Mouse (Mus musculus) spleen, postnatal 10 days (tissue): Measurements from ENCODE around the gene Actl6a.
"Not testable (repeated sequence)": the region's sequence is repeated elsewhere in the genome, so short reads cannot be mapped to it uniquely, and the experiment has no call there.

Source experiments
- DNase-seq, 2 experiments: peaks; one replicate each; pipeline ENCODE4 v3.0.0; 2021 to 2022; ENCODE audit warnings: low spot score in 2 of 2

The Actl6a gene

GRCm38 (mm10) chr3:32694737-32695582 is 11.1 kb upstream of the Actl6a start:
- no peak for DNase-seq

GRCm38 (mm10) chr3:32695583-32695980 is 10.5 kb upstream of the Actl6a start:
- DNase-seq, result no peak

- peak; percentile 74 to 90 for DNase-seq
These were observed 7.8 kb upstream of the Actl6a start for GRCm38 (mm10) chr3:32698228-32698863.

- DNase-seq, result not testable (repeated sequence)
These were observed 2.1 kb upstream of the Actl6a start for GRCm38 (mm10) chr3:32704021-32704420.

GRCm38 (mm10) chr3:32704632-32705031 is 1.5 kb upstream of the Actl6a start:
- DNase-seq, result not testable (repeated sequence)

GRCm38 (mm10) chr3:32708052-32708367 is 1.9 kb downstream of the Actl6a start:
- no peak for DNase-seq

- peak; percentile 97 to 100 for DNase-seq
These were observed 2.5 kb downstream of the Actl6a start for GRCm38 (mm10) chr3:32708368-32709231.

GRCm38 (mm10) chr3:32709388-32709787 is 3.3 kb downstream of the Actl6a start:
- no peak for DNase-seq

GRCm38 (mm10) chr3:32713711-32714110 is 7.6 kb downstream of the Actl6a start:
- DNase-seq, result no peak

- DNase-seq, result not testable (repeated sequence)
These were observed 11.3 kb downstream of the Actl6a start for GRCm38 (mm10) chr3:32717403-32717802.

GRCm38 (mm10) chr3:32718271-32718670 is 12.2 kb downstream of the Actl6a start:
- DNase-seq, result no peak

GRCm38 (mm10) chr3:32724191-32724590 is 18.1 kb downstream of the Actl6a start:
- DNase-seq, result no peak

- no peak for DNase-seq
These were observed 19.9 kb downstream of the Actl6a start for GRCm38 (mm10) chr3:32725951-32726350.

- no peak for DNase-seq
These were observed 21.8 kb downstream of the Actl6a start for GRCm38 (mm10) chr3:32727861-32728260.

- DNase-seq, result peak; percentile 93 to 96
These were observed 30.4 kb downstream of the Actl6a start, which contains the start of gene Ndufb5 for GRCm38 (mm10) chr3:32736244-32737171. Gene Ndufb5 (plus strand): TSS chr3:32736990.

GRCm38 (mm10) chr3:32737172-32737655 is 31.1 kb downstream of the Actl6a start, which contains the start of gene Mrpl47:
Gene Mrpl47 (minus strand): TSS chr3:32737605.
- no peak for DNase-seq

- no peak for DNase-seq
These were observed 32.5 kb downstream of the Actl6a start for GRCm38 (mm10) chr3:32738549-32738948.

GRCm38 (mm10) chr3:32742276-32742780 is 36.2 kb downstream of the Actl6a start:
- no peak for DNase-seq

- DNase-seq, result no peak
These were observed 38.9 kb downstream of the Actl6a start for GRCm38 (mm10) chr3:32745001-32745400.

GRCm38 (mm10) chr3:32745426-32745825 is 39.3 kb downstream of the Actl6a start:
- DNase-seq, result not testable (repeated sequence)

- DNase-seq, result no peak
These were observed 42.3 kb downstream of the Actl6a start for GRCm38 (mm10) chr3:32748384-32748783.
